Mouse (Mus musculus): ENCODE results near the gene Fth1.

- no peak for TF ChIP-seq GATA1 (IDR thresholded peaks at IDR 0.05; ENCODE audit: low read length)
- no peak for TF ChIP-seq TAL1 (IDR thresholded peaks at IDR 0.05; ENCODE audit: low read length)
Observed at GRCm38 (mm10) chr19:10015442-10015841, 35.0 kb downstream of the Fth1 start.
